Mouse (Mus musculus): ENCODE results near the gene Dcaf15. TPM values are rescaled to one million over a fixed set of nuclear protein-coding genes. Genes with fewer than 3 reads are reported as not detected.

The Dcaf15 gene
- polyA plus RNA-seq, 1 experiment = 23.7 TPM

DNA sequence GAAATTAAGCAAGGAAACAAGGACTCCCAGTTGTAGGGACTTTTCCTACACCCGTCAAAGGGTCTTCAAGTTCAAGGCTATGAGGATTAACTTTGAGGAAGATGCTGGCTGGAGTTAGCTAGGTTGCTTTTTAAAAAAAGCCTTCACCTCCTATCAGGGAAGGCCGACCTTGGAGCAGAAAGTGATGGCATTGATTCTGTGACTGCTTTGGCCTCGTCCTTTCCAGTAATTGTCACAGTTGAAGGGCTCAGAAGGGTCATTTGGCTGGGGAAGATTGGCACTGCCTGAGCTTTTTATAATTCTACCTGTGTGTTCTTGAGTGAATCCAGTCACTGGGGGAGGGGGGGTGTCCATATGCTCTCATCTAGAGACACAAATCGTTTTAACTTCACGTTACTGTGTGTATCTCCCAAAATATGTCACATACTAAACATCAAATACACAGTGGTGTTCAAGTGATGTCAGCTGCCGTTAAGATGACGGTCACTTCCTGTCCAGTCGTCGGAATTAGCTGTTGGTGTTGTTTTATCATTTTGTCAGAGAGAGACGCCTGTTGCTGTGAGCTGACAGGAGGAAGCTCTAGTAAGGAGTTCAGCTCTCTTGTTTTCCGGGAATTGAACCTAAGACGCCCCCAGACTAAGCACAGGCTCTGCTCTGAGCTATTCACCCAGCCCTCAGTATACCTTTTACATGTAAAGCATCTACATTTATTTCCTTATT is 36.1 kb downstream of the Dcaf15 start:
- Histone ChIP-seq H3K4me3 (ENCODE audit: insufficient read depth, low read length) (no peak overlapping the region), H3K27ac (ENCODE audit: insufficient read depth, low read depth, low read length) (no peak overlapping the region; the same call in 1 of the 2 replicates), H3K4me1 (ENCODE audit: control insufficient read depth, insufficient read depth, low read length) (peaks cover 67% of the 10 kb centered on the region)
- TF ChIP-seq POLR2A (IDR thresholded peaks at IDR 0.05; ENCODE audit: borderline replicate concordance, low read depth, low read length) = no peak
- TF ChIP-seq CTCF (IDR thresholded peaks at IDR 0.05; ENCODE audit: low read depth, low read length) = no peak

- peaks cover 69% of the 10 kb centered on the region for H3K4me1 ChIP-seq (ENCODE audit: control insufficient read depth, insufficient read depth, low read length)
- no peak for TF ChIP-seq CTCF (IDR thresholded peaks at IDR 0.05; ENCODE audit: low read depth, low read length)
- TF ChIP-seq POLR2A (IDR thresholded peaks at IDR 0.05; ENCODE audit: borderline replicate concordance, low read depth, low read length) = no peak
- H3K4me3 ChIP-seq (ENCODE audit: insufficient read depth, low read length) = peak overlapping the region; percentile 63
- no peak overlapping the region for H3K27ac ChIP-seq (ENCODE audit: insufficient read depth, low read depth, low read length)
These were observed 36.7 kb downstream of the Dcaf15 start for GRCm38 (mm10) chr8:84067911-84068310.

DNA sequence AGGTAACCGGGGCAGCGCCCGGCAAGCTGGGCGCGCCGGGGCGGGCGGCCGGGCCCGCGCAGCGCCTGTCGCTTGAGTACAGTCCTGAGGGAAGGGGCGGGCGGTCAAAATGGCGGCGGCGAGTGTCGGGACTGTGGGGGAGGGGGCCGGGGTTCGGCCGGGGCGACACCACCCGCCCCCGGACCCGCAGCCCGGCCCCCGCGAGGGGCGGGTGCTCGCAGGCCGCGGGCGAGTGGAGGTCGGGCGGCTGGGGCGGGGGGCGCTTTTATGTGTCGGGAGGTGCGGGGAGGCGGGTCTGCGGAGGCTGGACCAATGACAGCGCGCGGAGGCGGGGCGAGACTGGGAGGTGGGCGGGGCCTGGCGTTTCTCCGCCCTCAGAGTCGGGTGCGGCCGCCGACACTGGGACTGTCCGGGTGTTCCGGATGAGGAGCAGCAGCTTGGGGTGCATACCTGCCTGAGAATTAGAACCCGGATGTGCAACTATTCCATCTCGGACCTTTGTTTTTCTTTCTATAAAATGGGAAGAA is 37.5 kb downstream of the Dcaf15 start:
- Histone ChIP-seq H3K4me3 (ENCODE audit: insufficient read depth, low read length) (peak overlapping the region; percentile 63), H3K27ac (ENCODE audit: insufficient read depth, low read depth, low read length) (peak overlapping the region; percentile 71), H3K4me1 (ENCODE audit: control insufficient read depth, insufficient read depth, low read length) (peaks cover 65% of the 10 kb centered on the region)
- no peak for TF ChIP-seq POLR2A (IDR thresholded peaks at IDR 0.05; ENCODE audit: borderline replicate concordance, low read depth, low read length)
- TF ChIP-seq CTCF (IDR thresholded peaks at IDR 0.05; ENCODE audit: low read depth, low read length) = no peak

DNA sequence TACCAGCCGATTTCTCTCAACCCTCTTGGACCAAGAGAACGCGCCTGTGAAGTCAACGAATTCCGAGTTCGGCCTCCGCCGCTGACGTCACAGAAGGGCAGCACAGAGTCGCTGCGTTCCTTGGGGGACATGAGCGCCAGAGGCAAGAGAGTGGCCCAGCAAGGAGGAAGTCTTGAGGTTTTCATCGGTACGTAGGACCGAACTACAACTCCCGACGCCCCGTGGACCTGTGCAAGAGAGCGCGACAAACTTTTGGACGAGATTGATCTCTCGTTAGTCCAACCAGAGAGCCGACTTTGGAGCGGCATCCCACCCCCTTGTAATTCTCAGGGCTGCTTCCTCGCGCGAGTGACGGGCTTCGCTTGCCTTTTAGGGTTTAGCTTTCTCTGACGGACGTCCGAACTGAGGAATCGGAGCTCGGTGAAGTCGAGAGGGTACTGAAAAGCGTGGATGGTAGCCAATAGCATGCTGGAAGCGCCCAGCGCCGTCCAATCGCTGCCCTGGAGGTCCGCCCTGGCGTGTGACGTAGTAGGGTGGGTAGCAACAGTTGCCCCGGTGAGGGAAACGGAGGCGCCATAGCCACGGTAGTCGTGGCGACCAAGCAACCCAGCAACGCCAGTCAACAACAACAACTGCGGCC is 38.2 kb downstream of the Dcaf15 start, which contains the start of gene Rfx1:
Gene Rfx1 (plus strand): TSS at position 544 of the 640 bp plus-strand sequence.
- peak within 1 kb of the TSS; percentile 73 for H3K4me3 ChIP-seq (ENCODE audit: insufficient read depth, low read length)
- peaks cover 58% of the 10 kb centered on the region for H3K4me1 ChIP-seq (ENCODE audit: control insufficient read depth, insufficient read depth, low read length)
- H3K27ac ChIP-seq (ENCODE audit: insufficient read depth, low read depth, low read length) = peak within 1 kb of the TSS; percentile 71
- TF ChIP-seq POLR2A (IDR thresholded peaks at IDR 0.05; ENCODE audit: borderline replicate concordance, low read depth, low read length) = no peak
- TF ChIP-seq CTCF (IDR thresholded peaks at IDR 0.05; ENCODE audit: low read depth, low read length) = no peak

- peaks cover 49% of the 10 kb centered on the region for H3K4me1 ChIP-seq (ENCODE audit: control insufficient read depth, insufficient read depth, low read length)
These were observed 39.0 kb downstream of the Dcaf15 start for GRCm38 (mm10) chr8:84065457-84066072.

GRCm38 (mm10) chr8:84065037-84065436 is 39.5 kb downstream of the Dcaf15 start, which contains the start of gene Gm10643:
Gene Gm10643 (minus strand): TSS chr8:84065137.
- peak within 1 kb of the TSS; percentile 59 for H3K27ac ChIP-seq (ENCODE audit: insufficient read depth, low read depth, low read length)
- peak within 1 kb of the TSS; percentile 73 for H3K4me3 ChIP-seq (ENCODE audit: insufficient read depth, low read length)
- TF ChIP-seq POLR2A (IDR thresholded peaks at IDR 0.05; ENCODE audit: borderline replicate concordance, low read depth, low read length) (no peak), CTCF (IDR thresholded peaks at IDR 0.05; ENCODE audit: low read depth, low read length) (no peak)
- peaks cover 44% of the 10 kb centered on the region for H3K4me1 ChIP-seq (ENCODE audit: control insufficient read depth, insufficient read depth, low read length)

More at GRCm38 (mm10) chr8:84065457-84066072, 39.0 kb downstream of the Dcaf15 start:
- Histone ChIP-seq H3K27ac (ENCODE audit: insufficient read depth, low read depth, low read length) (peak overlapping the region; percentile 59; the same call in 1 of the 2 replicates), H3K4me3 (ENCODE audit: insufficient read depth, low read length) (peak overlapping the region; percentile 73)
- TF ChIP-seq CTCF (IDR thresholded peaks at IDR 0.05; ENCODE audit: low read depth, low read length) (no peak), POLR2A (IDR thresholded peaks at IDR 0.05; ENCODE audit: borderline replicate concordance, low read depth, low read length) (no peak)

DNA sequence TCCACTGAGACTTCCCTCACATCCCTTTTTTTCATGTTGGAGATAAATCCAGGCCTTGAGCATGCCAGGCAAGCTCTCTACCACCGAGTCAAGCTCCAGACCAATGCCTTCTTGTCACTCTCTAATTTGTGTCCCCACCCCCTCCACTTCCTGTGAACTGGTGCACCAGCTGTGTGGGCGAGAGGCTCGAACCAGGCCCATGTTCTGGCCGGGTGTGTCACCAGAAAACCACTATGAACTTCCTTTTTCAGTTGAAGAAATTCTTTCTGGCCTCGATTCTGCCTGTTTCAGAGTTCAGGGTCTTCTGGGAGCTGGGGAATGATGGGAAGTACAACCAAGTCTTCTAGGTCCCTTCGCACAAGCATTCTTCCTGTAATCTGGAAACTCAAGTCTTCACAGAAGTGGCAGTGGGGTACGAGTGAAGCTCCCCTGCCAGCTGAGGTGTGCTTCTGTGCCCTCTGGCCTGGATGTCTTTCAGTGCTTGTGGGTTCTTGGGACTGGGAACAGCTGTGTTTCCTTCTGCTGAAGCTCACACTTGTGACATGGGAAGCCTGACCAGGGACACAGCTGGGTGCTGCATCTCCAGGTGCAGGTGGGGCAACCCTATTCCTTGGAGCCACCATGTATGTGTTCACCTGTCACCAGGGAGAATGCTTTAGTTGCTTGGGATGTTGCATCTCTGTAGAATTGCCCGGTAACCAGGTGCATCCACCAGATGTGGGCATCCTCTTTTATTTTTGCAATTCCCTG is 40.5 kb downstream of the Dcaf15 start:
- no peak for TF ChIP-seq POLR2A (IDR thresholded peaks at IDR 0.05; ENCODE audit: borderline replicate concordance, low read depth, low read length)
- no peak for TF ChIP-seq CTCF (IDR thresholded peaks at IDR 0.05; ENCODE audit: low read depth, low read length)
- Histone ChIP-seq H3K27ac (ENCODE audit: insufficient read depth, low read depth, low read length) (peak overlapping the region; percentile 39), H3K4me3 (ENCODE audit: insufficient read depth, low read length) (no peak overlapping the region), H3K4me1 (ENCODE audit: control insufficient read depth, insufficient read depth, low read length) (peaks cover 34% of the 10 kb centered on the region)

DNA sequence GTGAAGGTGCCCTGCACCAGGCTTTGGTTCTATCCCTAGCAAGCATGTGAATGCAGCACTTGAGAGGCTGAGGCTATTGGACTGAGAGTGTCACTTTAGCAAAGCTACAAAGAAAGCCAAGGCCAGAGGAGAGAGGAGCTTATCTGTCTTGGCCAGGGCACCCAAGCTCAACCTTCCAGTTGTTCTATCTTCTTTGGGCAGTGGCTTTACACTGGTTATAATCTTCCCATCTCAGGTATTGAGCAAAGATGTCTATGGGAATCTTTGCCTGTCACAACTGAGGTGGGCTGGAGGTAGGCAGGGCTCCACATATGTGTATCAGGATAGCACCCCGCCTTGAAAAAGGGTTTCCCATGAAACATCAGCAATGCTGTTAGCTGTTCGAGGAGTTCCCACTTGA is 44.3 kb downstream of the Dcaf15 start:
- no peak overlapping the region for H3K4me3 ChIP-seq (ENCODE audit: insufficient read depth, low read length)
- TF ChIP-seq CTCF (IDR thresholded peaks at IDR 0.05; ENCODE audit: low read depth, low read length) = no peak
- TF ChIP-seq POLR2A (IDR thresholded peaks at IDR 0.05; ENCODE audit: borderline replicate concordance, low read depth, low read length) = no peak
- H3K27ac ChIP-seq (ENCODE audit: insufficient read depth, low read depth, low read length) = no peak overlapping the region
- peaks cover 16% of the 10 kb centered on the region for H3K4me1 ChIP-seq (ENCODE audit: control insufficient read depth, insufficient read depth, low read length)

DNA sequence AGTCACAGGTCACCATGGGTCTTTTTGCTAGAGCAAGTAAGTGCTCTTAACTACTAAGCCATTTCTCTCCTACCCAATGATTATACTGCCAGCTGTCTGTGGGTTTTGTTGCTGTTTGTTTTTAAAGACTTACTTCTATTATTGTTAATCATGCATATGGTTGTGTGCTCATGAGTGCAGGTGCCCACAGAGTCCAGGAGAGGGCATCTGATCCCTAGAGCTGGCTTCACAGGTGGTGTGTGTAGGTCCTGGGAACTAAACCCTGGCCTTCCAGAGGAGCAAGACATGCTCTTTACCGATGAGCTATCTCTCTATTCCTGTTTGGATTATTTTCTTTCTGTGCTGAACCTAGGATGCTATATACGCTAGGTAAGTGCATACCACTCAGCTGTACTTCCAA is 45.3 kb downstream of the Dcaf15 start:
- Histone ChIP-seq H3K27ac (ENCODE audit: insufficient read depth, low read depth, low read length) (no peak overlapping the region), H3K4me3 (ENCODE audit: insufficient read depth, low read length) (no peak overlapping the region), H3K4me1 (ENCODE audit: control insufficient read depth, insufficient read depth, low read length) (peaks cover 9% of the 10 kb centered on the region)
- TF ChIP-seq CTCF (IDR thresholded peaks at IDR 0.05; ENCODE audit: low read depth, low read length) (no peak), POLR2A (IDR thresholded peaks at IDR 0.05; ENCODE audit: borderline replicate concordance, low read depth, low read length) (no peak)

All from bone marrow macrophage, adult 2 months (primary cell).